Comparison of ENCODE assay signal across 8 mouse cellular contexts in the genomic region with DNA sequence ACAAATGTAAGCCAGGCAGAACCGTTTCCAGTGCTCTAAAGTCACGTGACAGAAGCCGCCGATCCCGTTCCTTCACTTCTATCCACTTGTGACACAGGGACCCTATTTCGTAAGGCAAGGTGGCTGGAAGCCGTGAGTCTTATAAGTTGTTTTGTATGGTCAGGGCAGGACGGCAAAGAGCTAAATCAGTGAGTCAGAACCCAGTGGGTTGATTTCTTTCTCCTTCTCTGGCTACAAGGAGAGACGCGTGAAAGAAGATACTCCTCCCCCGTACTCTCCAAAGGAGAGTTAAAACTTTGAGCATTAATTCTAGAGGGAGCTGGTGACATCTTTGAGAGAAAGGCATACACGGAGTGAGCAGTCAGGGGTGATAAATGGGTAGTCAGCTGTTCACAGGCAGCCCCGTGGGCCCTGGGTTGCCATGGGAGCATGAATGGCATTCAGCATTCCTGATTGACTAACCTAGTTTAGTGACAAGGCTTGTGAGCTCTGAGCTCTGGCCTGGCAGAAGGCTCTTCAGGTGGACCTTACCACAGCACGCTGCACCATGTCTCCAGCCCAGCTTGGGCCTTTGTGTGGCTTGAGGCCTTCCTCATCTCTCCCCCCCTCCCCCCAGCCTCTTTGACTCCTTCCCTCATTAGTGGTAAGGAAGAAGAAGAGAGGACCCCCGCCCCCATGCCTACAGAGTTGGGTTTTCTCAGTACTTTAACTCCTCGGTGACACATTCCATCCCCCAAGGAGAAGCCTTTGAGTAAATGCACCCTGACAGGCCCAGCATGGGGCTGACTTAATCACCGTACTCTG.
DNase-seq lines count a peak whose midpoint lies in the region; ATAC-seq and TF ChIP-seq lines count a peak whose summit lies in the region.

No protein-coding gene starts in this region.

- peak overlapping the region; percentile 55 for H3K4me3 ChIP-seq in heart, embryonic 10.5 days
- no peak overlapping the region for H3K4me3 ChIP-seq in cortical plate, adult 2 months (ENCODE audit: insufficient read depth, low read length)
- peak overlapping the region; percentile 45 for H3K4me3 ChIP-seq in heart, embryonic 12.5 days
- H3K4me3 ChIP-seq in lung, embryonic 16.5 days (ENCODE audit: low read length), result peak overlapping the region; percentile 37

- H3K4me1 ChIP-seq in heart, embryonic 10.5 days, result peaks cover 63% of the 10 kb centered on the region
- H3K4me1 ChIP-seq in cortical plate, adult 2 months (ENCODE audit: control insufficient read depth, insufficient read depth, low read length), result peaks cover 13% of the 10 kb centered on the region
- H3K4me1 ChIP-seq in heart, embryonic 12.5 days (replicated peaks), result peaks cover 59% of the 10 kb centered on the region
- peaks cover 38% of the 10 kb centered on the region for H3K4me1 ChIP-seq in lung, embryonic 16.5 days (replicated peaks; ENCODE audit: control insufficient read depth, insufficient read depth, low read length)

- peaks cover 1% of the 10 kb centered on the region; the same call in 1 of the 2 replicates for H3K36me3 ChIP-seq in heart, embryonic 10.5 days
- peaks cover 2% of the 10 kb centered on the region for H3K36me3 ChIP-seq in heart, embryonic 12.5 days
- no peaks in the 10 kb centered on the region for H3K36me3 ChIP-seq in lung, embryonic 16.5 days (ENCODE audit: control insufficient read depth, insufficient read depth, low read length)

- no peaks in the 10 kb centered on the region for H3K9me3 ChIP-seq in heart, embryonic 10.5 days
- no peaks in the 10 kb centered on the region for H3K9me3 ChIP-seq in heart, embryonic 12.5 days (replicated peaks)
- H3K9me3 ChIP-seq in lung, embryonic 16.5 days (ENCODE audit: control insufficient read depth, low read length), result no peaks in the 10 kb centered on the region

- WGBS in heart, embryonic 10.5 days, result 3% methylated on average over 17 of the region's 17 CpGs
- 5% methylated on average over 17 of the region's 17 CpGs for WGBS in heart, embryonic 12.5 days
- WGBS in lung, embryonic 16.5 days, result 9% methylated on average over 17 of the region's 17 CpGs

- peak; percentile 52; the same call in 1 of the 2 replicates for ATAC-seq in heart, embryonic 12.5 days (ENCODE audit: insufficient number of reproducible peaks, low FRiP score)
- peak; percentile 62 for ATAC-seq in lung, embryonic 16.5 days (ENCODE audit: low read depth)

- no peak for TF ChIP-seq CTCF in cortical plate, adult 2 months (IDR thresholded peaks at IDR 0.05; ENCODE audit: extremely low read depth, insufficient read depth, low read length)

- intact Hi-C loops in heart, postnatal 36 days (cut with DNase I), result no loop called here

- no peak for TF ChIP-seq POLR2A in cortical plate, adult 2 months (IDR thresholded peaks at IDR 0.05; ENCODE audit: extremely low read depth, insufficient read depth, low read length)

- peak overlapping the region; percentile 78 for H3K4me2 ChIP-seq in heart, embryonic 12.5 days
- H3K4me2 ChIP-seq in lung, embryonic 16.5 days (ENCODE audit: low read depth, low read length), result peak overlapping the region; percentile 57

- H3K27ac ChIP-seq in heart, embryonic 10.5 days, result peak overlapping the region; percentile 76
- 0 out of 2 replicates have a peak overlapping the region, but pooled peaks have one; percentile 2 for H3K27ac ChIP-seq in cortical plate, adult 2 months (ENCODE audit: insufficient read depth, low read length)
- peak overlapping the region; percentile 64 for H3K27ac ChIP-seq in heart, embryonic 12.5 days (ENCODE audit: poor library complexity, severe bottlenecking)
- H3K27ac ChIP-seq in lung, embryonic 16.5 days (ENCODE audit: low read length), result peak overlapping the region; percentile 93

- H3K27me3 ChIP-seq in heart, embryonic 10.5 days (ENCODE audit: insufficient read depth, poor library complexity, severe bottlenecking), result no peaks in the 10 kb centered on the region
- H3K27me3 ChIP-seq in heart, embryonic 12.5 days (replicated peaks), result no peaks in the 10 kb centered on the region; the same call in 1 of the 2 replicates
- H3K27me3 ChIP-seq in lung, embryonic 16.5 days (ENCODE audit: control insufficient read depth, insufficient read depth, low read depth, low read length), result no peaks in the 10 kb centered on the region

- H3K9ac ChIP-seq in heart, embryonic 12.5 days, result peak overlapping the region; percentile 64
- peak overlapping the region; percentile 52 for H3K9ac ChIP-seq in lung, embryonic 16.5 days (ENCODE audit: low read length)

- no peak for DNase-seq in heart, embryonic 10.5 days (ENCODE audit: low spot score)
- DNase-seq in heart, postnatal 36 days, result no peak
- DNase-seq in kidney, postnatal 10 days, result peak; percentile 80
- DNase-seq in retina, postnatal 1 day, result peak; percentile 94
- no peak for DNase-seq in spleen, postnatal 10 days (ENCODE audit: low spot score in 2 of 2)

Comparison
In these comparisons a context has a peak if more than half of its experiments do, and no peak if none do; other contexts are left out.
1. DNase-seq: peak in kidney, postnatal 10 days (single experiment) and retina, postnatal 1 day (single experiment); none in heart, embryonic 10.5 days (single experiment), heart, postnatal 36 days (0 of 2) and spleen, postnatal 10 days (0 of 2).
2. H3K27ac ChIP-seq: peak in every context shown above with its lines; median percentile 93 in lung, embryonic 16.5 days; 76 in heart, embryonic 10.5 days; 64 in heart, embryonic 12.5 days; 2 in cortical plate, adult 2 months.